Mouse (Mus musculus): ENCODE measurements at regions not wholly inside any gene's neighbourhood (a gene's known extent, or its start where the extent isn't known, plus 50 kb on each side); places are given as distances from the start of the nearest gene placed in this dataset.

GRCm38 (mm10) chr5:119427511-119428019 lies 242.9 kb upstream of the Tbx3 start:
- Histone ChIP-seq H3K27ac (ENCODE audit: low read length) (no peak overlapping the region), H3K36me3 (ENCODE audit: control insufficient read depth, insufficient read depth) (no peaks in the 10 kb centered on the region), H3K9me3 (replicated peaks; ENCODE audit: control insufficient read depth, low read length) (peaks cover 7% of the 10 kb centered on the region; the same call in 1 of the 2 replicates), H3K27me3 (ENCODE audit: control insufficient read depth, insufficient read depth, low read length) (peaks cover 4% of the 10 kb centered on the region), H3K4me3 (ENCODE audit: low read length) (no peak overlapping the region), H3K4me1 (ENCODE audit: control insufficient read depth, insufficient read depth, low read length) (no peaks in the 10 kb centered on the region), H3K4me2 (ENCODE audit: low read depth, low read length) (no peak overlapping the region), H3K9ac (ENCODE audit: low read length) (no peak overlapping the region)
- 68% methylated on average over 12 of the region's 12 CpGs for WGBS
- ATAC-seq (replicated peaks; ENCODE audit: extremely low read depth, insufficient read depth, low FRiP score), result no peak

GRCm38 (mm10) chr5:119431271-119431756 lies 239.2 kb upstream of the Tbx3 start:
- H3K36me3 ChIP-seq (ENCODE audit: control insufficient read depth, insufficient read depth), result no peaks in the 10 kb centered on the region
- peaks cover 8% of the 10 kb centered on the region for H3K27me3 ChIP-seq (ENCODE audit: control insufficient read depth, insufficient read depth, low read length)
- H3K9me3 ChIP-seq (replicated peaks; ENCODE audit: control insufficient read depth, low read length), result peaks cover 7% of the 10 kb centered on the region; the same call in 1 of the 2 replicates
- no peaks in the 10 kb centered on the region for H3K4me1 ChIP-seq (ENCODE audit: control insufficient read depth, insufficient read depth, low read length)
- no peak overlapping the region for H3K4me2 ChIP-seq (ENCODE audit: low read depth, low read length)
- H3K9ac ChIP-seq (ENCODE audit: low read length), result no peak overlapping the region
- H3K27ac ChIP-seq (ENCODE audit: low read length), result no peak overlapping the region
- 76% methylated on average over 9 of the region's 9 CpGs for WGBS
- no peak overlapping the region for H3K4me3 ChIP-seq (ENCODE audit: low read length)
- no peak for ATAC-seq (replicated peaks; ENCODE audit: extremely low read depth, insufficient read depth, low FRiP score)

- Histone ChIP-seq H3K27me3 (ENCODE audit: control insufficient read depth, insufficient read depth, low read length) (peaks cover 8% of the 10 kb centered on the region), H3K4me1 (ENCODE audit: control insufficient read depth, insufficient read depth, low read length) (no peaks in the 10 kb centered on the region), H3K4me2 (ENCODE audit: low read depth, low read length) (no peak overlapping the region), H3K36me3 (ENCODE audit: control insufficient read depth, insufficient read depth) (no peaks in the 10 kb centered on the region), H3K9ac (ENCODE audit: low read length) (no peak overlapping the region), H3K27ac (ENCODE audit: low read length) (no peak overlapping the region), H3K4me3 (ENCODE audit: low read length) (no peak overlapping the region), H3K9me3 (replicated peaks; ENCODE audit: control insufficient read depth, low read length) (peaks cover 13% of the 10 kb centered on the region)
- ATAC-seq (replicated peaks; ENCODE audit: extremely low read depth, insufficient read depth, low FRiP score), result no peak
- 62% methylated on average over 7 of the region's 7 CpGs for WGBS
Measured at GRCm38 (mm10) chr5:119434572-119434971, 235.9 kb upstream of the Tbx3 start.

- WGBS, result 90% methylated on average over 4 of the region's 4 CpGs
- Histone ChIP-seq H3K36me3 (ENCODE audit: control insufficient read depth, insufficient read depth) (no peaks in the 10 kb centered on the region), H3K9ac (ENCODE audit: low read length) (no peak overlapping the region), H3K4me1 (ENCODE audit: control insufficient read depth, insufficient read depth, low read length) (peaks cover 9% of the 10 kb centered on the region), H3K9me3 (replicated peaks; ENCODE audit: control insufficient read depth, low read length) (no peaks in the 10 kb centered on the region), H3K27ac (ENCODE audit: low read length) (no peak overlapping the region), H3K27me3 (ENCODE audit: control insufficient read depth, insufficient read depth, low read length) (no peaks in the 10 kb centered on the region), H3K4me2 (ENCODE audit: low read depth, low read length) (no peak overlapping the region), H3K4me3 (ENCODE audit: low read length) (no peak overlapping the region)
- no peak for ATAC-seq (replicated peaks; ENCODE audit: extremely low read depth, insufficient read depth, low FRiP score)
Measured at GRCm38 (mm10) chr5:119448494-119448893, 222.0 kb upstream of the Tbx3 start.

- H3K4me2 ChIP-seq (ENCODE audit: low read depth, low read length), result peak overlapping the region; percentile 36
- no peaks in the 10 kb centered on the region for H3K36me3 ChIP-seq (ENCODE audit: control insufficient read depth, insufficient read depth)
- no peak overlapping the region for H3K9ac ChIP-seq (ENCODE audit: low read length)
- ATAC-seq (replicated peaks; ENCODE audit: extremely low read depth, insufficient read depth, low FRiP score), result peak; percentile 89
- H3K9me3 ChIP-seq (replicated peaks; ENCODE audit: control insufficient read depth, low read length), result no peaks in the 10 kb centered on the region
- H3K4me3 ChIP-seq (ENCODE audit: low read length), result peak overlapping the region; percentile 12; the same call in 1 of the 2 replicates
- H3K27ac ChIP-seq (ENCODE audit: low read length), result no peak overlapping the region
- 15% methylated on average over 7 of the region's 7 CpGs for WGBS
- peaks cover 9% of the 10 kb centered on the region for H3K4me1 ChIP-seq (ENCODE audit: control insufficient read depth, insufficient read depth, low read length)
- no peaks in the 10 kb centered on the region for H3K27me3 ChIP-seq (ENCODE audit: control insufficient read depth, insufficient read depth, low read length)
Measured at GRCm38 (mm10) chr5:119449166-119449565, 221.3 kb upstream of the Tbx3 start.

- no peaks in the 10 kb centered on the region for H3K27me3 ChIP-seq (ENCODE audit: control insufficient read depth, insufficient read depth, low read length)
- WGBS, result 54% methylated on average over 3 of the region's 3 CpGs
- ATAC-seq (replicated peaks; ENCODE audit: extremely low read depth, insufficient read depth, low FRiP score), result no peak
- H3K9me3 ChIP-seq (replicated peaks; ENCODE audit: control insufficient read depth, low read length), result no peaks in the 10 kb centered on the region
- H3K9ac ChIP-seq (ENCODE audit: low read length), result no peak overlapping the region
- no peaks in the 10 kb centered on the region for H3K4me1 ChIP-seq (ENCODE audit: control insufficient read depth, insufficient read depth, low read length)
- no peak overlapping the region for H3K4me2 ChIP-seq (ENCODE audit: low read depth, low read length)
- no peak overlapping the region for H3K27ac ChIP-seq (ENCODE audit: low read length)
- H3K4me3 ChIP-seq (ENCODE audit: low read length), result no peak overlapping the region
- H3K36me3 ChIP-seq (ENCODE audit: control insufficient read depth, insufficient read depth), result no peaks in the 10 kb centered on the region
Measured at GRCm38 (mm10) chr5:119459751-119460150, 210.7 kb upstream of the Tbx3 start.

GRCm38 (mm10) chr5:119462659-119463530 lies 207.6 kb upstream of the Tbx3 start:
- Histone ChIP-seq H3K4me2 (ENCODE audit: low read depth, low read length) (no peak overlapping the region), H3K9me3 (replicated peaks; ENCODE audit: control insufficient read depth, low read length) (no peaks in the 10 kb centered on the region), H3K27ac (ENCODE audit: low read length) (no peak overlapping the region), H3K27me3 (ENCODE audit: control insufficient read depth, insufficient read depth, low read length) (no peaks in the 10 kb centered on the region), H3K4me1 (ENCODE audit: control insufficient read depth, insufficient read depth, low read length) (no peaks in the 10 kb centered on the region), H3K9ac (ENCODE audit: low read length) (no peak overlapping the region), H3K4me3 (ENCODE audit: low read length) (no peak overlapping the region), H3K36me3 (ENCODE audit: control insufficient read depth, insufficient read depth) (no peaks in the 10 kb centered on the region)
- WGBS, result 52% methylated on average over 14 of the region's 14 CpGs
- no peak for ATAC-seq (replicated peaks; ENCODE audit: extremely low read depth, insufficient read depth, low FRiP score)

GRCm38 (mm10) chr5:119464553-119464952 lies 205.9 kb upstream of the Tbx3 start:
- no peak for ATAC-seq (replicated peaks; ENCODE audit: extremely low read depth, insufficient read depth, low FRiP score)
- Histone ChIP-seq H3K27me3 (ENCODE audit: control insufficient read depth, insufficient read depth, low read length) (no peaks in the 10 kb centered on the region), H3K4me2 (ENCODE audit: low read depth, low read length) (no peak overlapping the region), H3K27ac (ENCODE audit: low read length) (no peak overlapping the region), H3K4me1 (ENCODE audit: control insufficient read depth, insufficient read depth, low read length) (no peaks in the 10 kb centered on the region), H3K4me3 (ENCODE audit: low read length) (no peak overlapping the region), H3K36me3 (ENCODE audit: control insufficient read depth, insufficient read depth) (no peaks in the 10 kb centered on the region), H3K9me3 (replicated peaks; ENCODE audit: control insufficient read depth, low read length) (no peaks in the 10 kb centered on the region), H3K9ac (ENCODE audit: low read length) (no peak overlapping the region)
- 60% methylated on average over 4 of the region's 4 CpGs for WGBS

GRCm38 (mm10) chr5:119467346-119468085 lies 203.0 kb upstream of the Tbx3 start:
- Histone ChIP-seq H3K36me3 (ENCODE audit: control insufficient read depth, insufficient read depth) (no peaks in the 10 kb centered on the region), H3K27ac (ENCODE audit: low read length) (no peak overlapping the region), H3K9me3 (replicated peaks; ENCODE audit: control insufficient read depth, low read length) (no peaks in the 10 kb centered on the region), H3K27me3 (ENCODE audit: control insufficient read depth, insufficient read depth, low read length) (no peaks in the 10 kb centered on the region), H3K4me2 (ENCODE audit: low read depth, low read length) (no peak overlapping the region), H3K9ac (ENCODE audit: low read length) (no peak overlapping the region), H3K4me3 (ENCODE audit: low read length) (no peak overlapping the region), H3K4me1 (ENCODE audit: control insufficient read depth, insufficient read depth, low read length) (no peaks in the 10 kb centered on the region)
- no peak for ATAC-seq (replicated peaks; ENCODE audit: extremely low read depth, insufficient read depth, low FRiP score)
- 69% methylated on average over 13 of the region's 13 CpGs for WGBS

Data from heart, embryonic 16.5 days (tissue).